11 mouse cellular contexts compared by ENCODE assay signal in the genomic region with DNA sequence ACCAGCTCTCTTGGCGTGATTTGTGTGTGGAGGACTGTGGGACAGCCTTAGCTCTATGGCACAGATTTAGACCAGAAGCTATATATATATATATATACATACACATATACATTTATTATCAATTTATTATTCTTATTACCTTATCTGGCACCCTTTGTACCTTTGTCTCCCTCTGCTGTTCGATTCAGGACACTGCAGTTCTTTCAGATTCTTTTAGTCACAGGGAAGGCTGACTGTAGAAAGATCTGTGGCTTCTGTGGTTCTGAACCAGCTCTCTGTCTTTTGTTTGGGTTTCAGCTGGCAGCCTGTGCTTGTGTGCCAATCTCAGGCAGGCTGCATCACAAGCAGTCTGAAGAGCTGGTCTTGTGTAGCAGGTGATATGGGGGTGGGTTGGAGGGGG.
DNase-seq lines count a peak whose midpoint lies in the region; ATAC-seq and TF ChIP-seq lines count a peak whose summit lies in the region.
"Had no signal": no experiment of that assay in that cellular context is flagged by ENCODE, and none has a peak within 500 bp of the region (broad histone marks: within the 10 kb centered on the region; RNA-seq: fewer than 3 reads in every experiment).

No protein-coding gene starts in this region.

- no peaks in the 10 kb centered on the region for H3K9me3 ChIP-seq in intestine, postnatal 0 days (ENCODE audit: control insufficient read depth)
- H3K9me3 ChIP-seq in intestine, embryonic 15.5 days = no peaks in the 10 kb centered on the region
- H3K9me3 ChIP-seq in MEL (replicated peaks; ENCODE audit: insufficient read depth, low read length) = no peaks in the 10 kb centered on the region
- H3K9me3 ChIP-seq in kidney, embryonic 15.5 days (replicated peaks) = no peaks in the 10 kb centered on the region
- H3K9me3 ChIP-seq: embryonic facial prominence, embryonic 12.5 days; limb, embryonic 12.5 days had no signal

- H3K9ac ChIP-seq in intestine, postnatal 0 days (ENCODE audit: low read depth, low read length) = no peak overlapping the region
- no peak overlapping the region for H3K9ac ChIP-seq in intestine, embryonic 15.5 days
- no peak overlapping the region for H3K9ac ChIP-seq in MEL (ENCODE audit: control insufficient read depth, low read depth, low read length, poor library complexity, severe bottlenecking)
- no peak overlapping the region for H3K9ac ChIP-seq in kidney, embryonic 15.5 days
- H3K9ac ChIP-seq: embryonic facial prominence, embryonic 12.5 days; limb, embryonic 12.5 days had no signal

- peak; percentile 25 for TF ChIP-seq RAD21 in MEL (IDR thresholded peaks at IDR 0.05; ENCODE audit: low read depth, low read length)

- no peak for ATAC-seq in intestine, postnatal 0 days
- ATAC-seq in intestine, embryonic 15.5 days = no peak
- ATAC-seq in kidney, embryonic 15.5 days (replicated peaks; ENCODE audit: low FRiP score) = no peak

- no peak overlapping the region for H3K4me2 ChIP-seq in intestine, postnatal 0 days (replicated peaks; ENCODE audit: low read depth)
- no peak overlapping the region for H3K4me2 ChIP-seq in intestine, embryonic 15.5 days (replicated peaks)
- no peak overlapping the region for H3K4me2 ChIP-seq in kidney, embryonic 15.5 days
- H3K4me2 ChIP-seq: embryonic facial prominence, embryonic 12.5 days; limb, embryonic 12.5 days had no signal

- no peak overlapping the region for H3K27ac ChIP-seq in intestine, postnatal 0 days (ENCODE audit: low read depth, low read length)
- no peak overlapping the region for H3K27ac ChIP-seq in intestine, embryonic 15.5 days
- H3K27ac ChIP-seq in MEL (ENCODE audit: control insufficient read depth, low read depth, low read length) = no peak overlapping the region
- no peak overlapping the region for H3K27ac ChIP-seq in kidney, embryonic 15.5 days
- H3K27ac ChIP-seq: embryonic facial prominence, embryonic 12.5 days; limb, embryonic 12.5 days had no signal

- TF ChIP-seq CTCF in intestine, postnatal 0 days (IDR thresholded peaks at IDR 0.05; ENCODE audit: low read depth) = peak; percentile 55
- peak; percentile 7 to 52 (median 32); a peak in 4 of 6 replicates for TF ChIP-seq CTCF in MEL (IDR thresholded peaks at IDR 0.05 in 2 of 3, conservative IDR thresholded peaks at IDR 0.05 in 1 of 3; ENCODE audit: control insufficient read depth in 1 of 3, insufficient read depth in 1 of 3, low read depth in 2 of 3, low read length in 3 of 3, poor library complexity in 1 of 3, severe bottlenecking in 1 of 3)

- TF ChIP-seq EP300 in MEL (IDR thresholded peaks at IDR 0.05; ENCODE audit: low read depth in 1 of 2, low read length in 2 of 2) = no peak

- 44% methylated on average over 2 of the region's 2 CpGs for WGBS in intestine, postnatal 0 days
- WGBS in intestine, embryonic 15.5 days = 42% methylated on average over 2 of the region's 2 CpGs
- WGBS in kidney, embryonic 15.5 days = 44% methylated on average over 2 of the region's 2 CpGs

- no peak for TF ChIP-seq POLR2A in MEL (IDR thresholded peaks at IDR 0.05; ENCODE audit: control insufficient read depth in 1 of 2, insufficient read depth in 1 of 2, low read depth in 1 of 2, low read length in 2 of 2, poor library complexity in 1 of 2)

- H3K4me1 ChIP-seq in intestine, postnatal 0 days (replicated peaks; ENCODE audit: control insufficient read depth, insufficient read depth, low read length) = no peaks in the 10 kb centered on the region
- no peaks in the 10 kb centered on the region for H3K4me1 ChIP-seq in intestine, embryonic 15.5 days (replicated peaks)
- H3K4me1 ChIP-seq in MEL (ENCODE audit: control insufficient read depth in 1 of 2, insufficient read depth in 2 of 2, low read length in 2 of 2) = no peaks in the 10 kb centered on the region
- no peaks in the 10 kb centered on the region for H3K4me1 ChIP-seq in kidney, embryonic 15.5 days
- H3K4me1 ChIP-seq: embryonic facial prominence, embryonic 12.5 days; limb, embryonic 12.5 days had no signal

- DNase-seq in 416B (ENCODE audit: low read depth) = peak; percentile 67
- DNase-seq in MEL (ENCODE audit: low read depth, low spot score) = peak; percentile 43
- DNase-seq in forelimb bud, embryonic 11.5 days (ENCODE audit: low read depth, low spot score) = peak; percentile 2
- DNase-seq in natural killer cell, adult 2 months (ENCODE audit: low spot score in 2 of 2) = no peak
- DNase-seq in adrenal gland, postnatal 14 days = no peak
- DNase-seq: right cerebral cortex, postnatal 4 days had no signal

- no peaks in the 10 kb centered on the region for H3K36me3 ChIP-seq in intestine, postnatal 0 days (ENCODE audit: control insufficient read depth, insufficient read depth)
- no peaks in the 10 kb centered on the region for H3K36me3 ChIP-seq in intestine, embryonic 15.5 days
- no peaks in the 10 kb centered on the region for H3K36me3 ChIP-seq in MEL (ENCODE audit: control insufficient read depth in 1 of 2, insufficient read depth in 2 of 2, low read length in 2 of 2)
- H3K36me3 ChIP-seq in kidney, embryonic 15.5 days = no peaks in the 10 kb centered on the region
- H3K36me3 ChIP-seq: embryonic facial prominence, embryonic 12.5 days; limb, embryonic 12.5 days had no signal

- H3K79me2 ChIP-seq in MEL (ENCODE audit: control insufficient read depth, insufficient read depth, low read length, poor library complexity) = no peaks in the 10 kb centered on the region

- H3K27me3 ChIP-seq in intestine, postnatal 0 days (replicated peaks; ENCODE audit: control insufficient read depth, insufficient read depth, low read length) = no peaks in the 10 kb centered on the region
- no peaks in the 10 kb centered on the region for H3K27me3 ChIP-seq in intestine, embryonic 15.5 days (replicated peaks)
- H3K27me3 ChIP-seq in MEL (ENCODE audit: control insufficient read depth in 1 of 2, insufficient read depth in 2 of 2, low read length in 2 of 2) = no peaks in the 10 kb centered on the region
- H3K27me3 ChIP-seq in kidney, embryonic 15.5 days = no peaks in the 10 kb centered on the region
- H3K27me3 ChIP-seq: embryonic facial prominence, embryonic 12.5 days; limb, embryonic 12.5 days had no signal

- no peak overlapping the region for H3K4me3 ChIP-seq in intestine, postnatal 0 days (ENCODE audit: low read depth, low read length)
- no peak overlapping the region for H3K4me3 ChIP-seq in intestine, embryonic 15.5 days (replicated peaks)
- H3K4me3 ChIP-seq in MEL (ENCODE audit: control insufficient read depth in 1 of 2, insufficient read depth in 1 of 2, low read depth in 2 of 2, low read length in 2 of 2) = no peak overlapping the region
- H3K4me3 ChIP-seq in kidney, embryonic 15.5 days (replicated peaks) = no peak overlapping the region
- H3K4me3 ChIP-seq: embryonic facial prominence, embryonic 12.5 days; limb, embryonic 12.5 days had no signal

TF ChIP-seq in MEL, 35 proteins besides CTCF, POLR2A, EP300 and RAD21:
- TF ChIP-seq MYC (IDR thresholded peaks at IDR 0.05; ENCODE audit: low read depth, low read length) = no peak
- peak; percentile 46 for TF ChIP-seq SMC3 (IDR thresholded peaks at IDR 0.05; ENCODE audit: low read depth, low read length)

Comparison
In these comparisons a context has a peak if more than half of its experiments do, and no peak if none do; other contexts are left out.
1. DNase-seq: peak in 416B (single experiment), MEL (single experiment) and forelimb bud, embryonic 11.5 days (single experiment); none in natural killer cell, adult 2 months (0 of 2) and adrenal gland, postnatal 14 days (single experiment).